Mouse (Mus musculus): ENCODE results near the gene Lamb2.

DNA sequence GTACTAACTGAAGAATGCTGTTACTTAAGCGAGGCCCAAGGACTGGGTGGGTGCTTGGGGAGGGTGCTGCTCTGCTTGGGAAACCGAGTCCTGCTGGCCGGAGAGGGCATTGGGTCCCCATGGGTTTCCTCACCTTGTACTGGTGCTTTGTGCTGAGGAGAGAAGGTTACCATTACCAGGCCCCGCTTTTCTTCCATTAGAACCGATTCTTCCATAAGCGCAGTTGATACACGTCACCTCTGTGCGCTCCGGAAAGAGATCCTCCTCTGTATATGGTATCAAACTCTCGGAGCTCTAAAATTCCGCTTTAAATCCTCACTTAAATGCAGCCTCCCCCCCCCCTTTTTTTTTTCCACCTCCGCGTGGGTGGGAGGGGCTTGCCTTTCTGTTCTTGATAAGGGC is 38.4 kb downstream of the Lamb2 start:
- no peak for TF ChIP-seq POLR2A (IDR thresholded peaks at IDR 0.05; ENCODE audit: borderline replicate concordance, low read depth, low read length)
- no peak for TF ChIP-seq CTCF (IDR thresholded peaks at IDR 0.05; ENCODE audit: low read depth, low read length)
